Mouse (Mus musculus) c-Kit-positive CD71-negative TER-119-negative erythroid progenitor cells, embryonic 14.5 days (primary cell): ENCODE data around the gene Gm3594.
"Not testable (repeated sequence)": the region's sequence is repeated elsewhere in the genome, so short reads cannot be mapped to it uniquely, and the experiment has no call there.

ENCODE experiments used
- DNase-seq: peaks from one replicate; pipeline ENCODE4 v3.0.0-alpha.2; 2013; ENCODE audit warnings: low read depth

Gene Gm3594

GRCm38 (mm10) chr14:6444511-6444910 lies at the start of gene Gm3594:
TSS of gene Gm3594 (minus strand) at chr14:6444611.
- not testable (repeated sequence) for DNase-seq

GRCm38 (mm10) chr14:6486331-6486730 lies 41.9 kb upstream of the Gm3594 start:
- not testable (repeated sequence) for DNase-seq

DNA sequence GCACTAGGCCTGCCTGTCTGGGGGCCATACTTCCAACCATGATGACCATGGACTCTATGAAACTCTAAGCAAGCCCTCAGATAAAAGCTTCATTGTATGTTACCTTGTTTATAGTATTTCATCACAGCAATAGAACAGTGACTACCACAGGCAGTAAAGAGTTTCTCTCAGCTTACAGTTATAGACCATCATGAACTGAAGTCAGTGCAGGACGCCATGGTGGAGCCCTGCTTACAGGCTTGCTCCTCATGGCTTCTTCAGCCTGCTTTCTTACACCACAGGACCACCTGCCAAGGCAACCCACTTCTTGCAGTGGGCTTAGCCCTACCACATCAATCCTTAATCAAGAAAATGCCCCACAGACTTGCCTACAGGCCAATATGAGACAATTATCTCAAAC lies 41.1 kb upstream of the Gm3594 start:
- DNase-seq, result not testable (repeated sequence)

GRCm38 (mm10) chr14:6482126-6482525 lies 37.7 kb upstream of the Gm3594 start:
- DNase-seq, result not testable (repeated sequence)

GRCm38 (mm10) chr14:6471856-6472255 lies 27.4 kb upstream of the Gm3594 start:
- DNase-seq, result not testable (repeated sequence)

GRCm38 (mm10) chr14:6440774-6441173 lies 3.6 kb downstream of the Gm3594 start:
- not testable (repeated sequence) for DNase-seq

GRCm38 (mm10) chr14:6440206-6440605 lies 4.2 kb downstream of the Gm3594 start:
- DNase-seq, result not testable (repeated sequence)

- not testable (repeated sequence) for DNase-seq
Measured at GRCm38 (mm10) chr14:6426766-6427165, 17.6 kb downstream of the Gm3594 start.

DNA sequence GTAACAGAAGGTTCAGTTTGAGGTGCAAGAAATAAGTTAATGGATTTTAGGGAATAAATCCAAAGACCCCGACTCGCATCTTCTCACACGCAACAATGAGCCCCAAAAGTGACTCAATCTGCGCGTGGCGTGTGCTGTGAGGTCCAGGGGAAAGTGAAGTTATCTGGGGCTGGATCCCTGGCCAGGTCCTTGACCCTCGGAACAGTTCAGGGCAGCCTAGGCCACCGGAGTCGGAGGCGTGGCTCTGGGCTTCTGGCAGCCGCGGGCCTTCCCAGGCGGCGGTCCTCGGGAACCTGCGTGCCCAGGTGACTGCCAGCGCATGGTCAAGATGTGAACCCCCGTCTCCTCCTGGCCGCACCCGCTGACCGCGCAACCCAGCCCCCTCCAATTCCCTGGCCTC lies 18.1 kb downstream of the Gm3594 start:
- DNase-seq, result not testable (repeated sequence)

GRCm38 (mm10) chr14:6412382-6412781 lies 32.0 kb downstream of the Gm3594 start, which contains the start of gene Gm3591:
TSS of gene Gm3591 (minus strand) at chr14:6412482.
- DNase-seq, result not testable (repeated sequence)

- DNase-seq, result not testable (repeated sequence)
Measured at GRCm38 (mm10) chr14:6390219-6390618, 54.2 kb downstream of the Gm3594 start, which contains the start of gene Gm16440. TSS of gene Gm16440 (minus strand) at chr14:6390319.
